Mouse (Mus musculus) cerebellum, adult 11 months (tissue): ENCODE data around the gene Fyn.
A peak's percentile ranks its signal among the peaks of the same experiment; 100 is the strongest.

Experiments used
- DNase-seq: peaks from one replicate; pipeline ENCODE4 v3.0.0; 2022

Fyn gene

GRCm38 (mm10) chr10:39517375-39517774 lies 148.7 kb downstream of the Fyn start:
- DNase-seq = no peak

- no peak for DNase-seq
These were observed 149.6 kb downstream of the Fyn start for GRCm38 (mm10) chr10:39518232-39518631.

GRCm38 (mm10) chr10:39518859-39519258 lies 150.2 kb downstream of the Fyn start:
- DNase-seq = no peak

- DNase-seq = peak; percentile 71
These were observed 151.7 kb downstream of the Fyn start for GRCm38 (mm10) chr10:39520123-39520989.

GRCm38 (mm10) chr10:39521327-39521726 lies 152.7 kb downstream of the Fyn start:
- DNase-seq = no peak

GRCm38 (mm10) chr10:39521861-39522391 lies 153.3 kb downstream of the Fyn start:
- no peak for DNase-seq

GRCm38 (mm10) chr10:39522857-39523614 lies 154.4 kb downstream of the Fyn start:
- no peak for DNase-seq

GRCm38 (mm10) chr10:39524355-39524754 lies 155.7 kb downstream of the Fyn start:
- DNase-seq = no peak

- DNase-seq = no peak
These were observed 156.8 kb downstream of the Fyn start for GRCm38 (mm10) chr10:39525431-39525830.

GRCm38 (mm10) chr10:39527113-39527512 lies 158.5 kb downstream of the Fyn start:
- DNase-seq = no peak

- no peak for DNase-seq
These were observed 160.5 kb downstream of the Fyn start for GRCm38 (mm10) chr10:39529179-39529578.

GRCm38 (mm10) chr10:39532008-39532740 lies 163.5 kb downstream of the Fyn start:
- DNase-seq = no peak

- DNase-seq = no peak
These were observed 164.2 kb downstream of the Fyn start for GRCm38 (mm10) chr10:39532823-39533222.

- no peak for DNase-seq
These were observed 165.8 kb downstream of the Fyn start for GRCm38 (mm10) chr10:39534324-39535026.

- no peak for DNase-seq
These were observed 166.7 kb downstream of the Fyn start for GRCm38 (mm10) chr10:39535347-39535746.

- DNase-seq = no peak
These were observed 167.6 kb downstream of the Fyn start for GRCm38 (mm10) chr10:39536258-39536657.

GRCm38 (mm10) chr10:39540012-39540647 lies 171.5 kb downstream of the Fyn start:
- no peak for DNase-seq

- DNase-seq = no peak
These were observed 172.3 kb downstream of the Fyn start for GRCm38 (mm10) chr10:39540995-39541394.

- DNase-seq = no peak
These were observed 172.8 kb downstream of the Fyn start for GRCm38 (mm10) chr10:39541451-39541874.

- no peak for DNase-seq
These were observed 173.4 kb downstream of the Fyn start for GRCm38 (mm10) chr10:39541951-39542521.

GRCm38 (mm10) chr10:39542535-39543257 lies 174.0 kb downstream of the Fyn start:
- no peak for DNase-seq
